ENCODE assay signal across 23 mouse cellular contexts in the genomic region with DNA sequence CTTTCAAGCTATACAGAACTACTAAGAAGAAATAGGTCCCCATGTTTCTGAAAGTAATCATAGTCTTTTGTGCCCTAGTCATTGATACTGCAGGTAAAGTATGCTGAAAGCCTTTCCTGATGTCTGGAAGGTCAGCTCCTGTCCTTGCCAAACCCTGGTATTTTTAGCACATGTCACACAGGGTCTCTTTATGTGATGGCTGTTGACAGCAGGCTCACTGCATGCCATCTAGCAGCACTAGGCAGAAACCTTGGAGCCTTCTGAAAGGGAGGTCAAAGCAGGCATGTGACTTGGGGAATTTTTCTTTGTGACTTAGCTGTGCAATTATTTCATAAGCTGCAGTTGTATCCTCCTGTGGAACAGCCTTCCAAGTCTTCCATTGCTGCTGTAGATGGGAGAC.
DNase-seq lines count a peak whose midpoint lies in the region; ATAC-seq and TF ChIP-seq lines count a peak whose summit lies in the region.
"Had no signal": no experiment of that assay in that cellular context is flagged by ENCODE, and none has a peak within 500 bp of the region (broad histone marks: within the 10 kb centered on the region; RNA-seq: fewer than 3 reads in every experiment).

No protein-coding gene starts in this region.

- 0 out of 2 replicates have a peak overlapping the region, but pooled peaks have one; percentile 9 for H3K4me2 ChIP-seq in heart, embryonic 14.5 days (ENCODE audit: low read length)
- H3K4me2 ChIP-seq: embryonic facial prominence, embryonic 13.5 days; forebrain, embryonic 13.5 days; hindbrain, embryonic 14.5 days; intestine, embryonic 15.5 days had no signal

- no peaks in the 10 kb centered on the region for H3K4me1 ChIP-seq in heart, embryonic 10.5 days
- peaks cover 3 to 5% of the 10 kb centered on the region in 2 experiments; a peak in 2 of 4 replicates for H3K4me1 ChIP-seq in heart, embryonic 14.5 days (ENCODE audit: control insufficient read depth in 2 of 2, insufficient read depth in 2 of 2, low read length in 2 of 2)
- H3K4me1 ChIP-seq in thymus, adult 2 months (replicated peaks; ENCODE audit: control insufficient read depth, insufficient read depth, low read length) = no peaks in the 10 kb centered on the region
- H3K4me1 ChIP-seq: embryonic facial prominence, embryonic 13.5 days; forebrain, embryonic 13.5 days; hindbrain, embryonic 10.5 days; intestine, embryonic 15.5 days had no signal

- H3K9me3 ChIP-seq in heart, embryonic 10.5 days = no peaks in the 10 kb centered on the region
- no peaks in the 10 kb centered on the region for H3K9me3 ChIP-seq in heart, embryonic 14.5 days (ENCODE audit: control insufficient read depth, low read length)
- H3K9me3 ChIP-seq: embryonic facial prominence, embryonic 13.5 days; forebrain, embryonic 13.5 days; G1E; hindbrain, embryonic 10.5 days; intestine, embryonic 15.5 days had no signal

- no peaks in the 10 kb centered on the region for H3K36me3 ChIP-seq in heart, embryonic 10.5 days
- H3K36me3 ChIP-seq in heart, embryonic 14.5 days (ENCODE audit: control insufficient read depth, insufficient read depth, low read length) = no peaks in the 10 kb centered on the region
- no peaks in the 10 kb centered on the region for H3K36me3 ChIP-seq in thymus, adult 2 months (ENCODE audit: control insufficient read depth, insufficient read depth, low read length)
- H3K36me3 ChIP-seq: embryonic facial prominence, embryonic 13.5 days; G1E; hindbrain, embryonic 10.5 days; intestine, embryonic 15.5 days had no signal

- peak; percentile 1 to 9 for DNase-seq in cerebellum, postnatal 10 days
- no peak for DNase-seq in cerebellum, postnatal 4 days (ENCODE audit: low spot score in 2 of 2)
- peak; percentile 79 for DNase-seq in heart, embryonic 10.5 days (ENCODE audit: low spot score)
- peak; percentile 44 to 52 for DNase-seq in heart, postnatal 10 days
- no peak for DNase-seq in urinary bladder, postnatal 14 days (ENCODE audit: low spot score)
- no peak for DNase-seq in thymus, adult 2 months
- DNase-seq: adrenal gland, postnatal 10 days; B cell, adult 2 months; cerebellum, adult 11 months; cerebellum, adult 8-10 months; cerebellum, postnatal 25 days; forebrain, postnatal 0 days; gastrocnemius, postnatal 14 days; kidney, adult 18-20 months had no signal

- no peak for TF ChIP-seq POLR2A in thymus, adult 2 months (IDR thresholded peaks at IDR 0.05; ENCODE audit: control insufficient read depth, extremely low read depth, insufficient read depth, low read length, poor library complexity)

- TF ChIP-seq CTCF in thymus, adult 2 months (IDR thresholded peaks at IDR 0.05; ENCODE audit: borderline replicate concordance, control insufficient read depth, extremely low read depth, insufficient read depth, low read length, poor library complexity) = no peak

- H3K27me3 ChIP-seq in heart, embryonic 10.5 days (ENCODE audit: insufficient read depth, poor library complexity, severe bottlenecking) = no peaks in the 10 kb centered on the region
- H3K27me3 ChIP-seq in heart, embryonic 14.5 days (ENCODE audit: control insufficient read depth, insufficient read depth, low read length) = no peaks in the 10 kb centered on the region
- no peaks in the 10 kb centered on the region for H3K27me3 ChIP-seq in thymus, adult 2 months (ENCODE audit: control insufficient read depth, insufficient read depth, low read length)
- H3K27me3 ChIP-seq: embryonic facial prominence, embryonic 13.5 days; forebrain, embryonic 13.5 days; intestine, embryonic 15.5 days had no signal

- no peak overlapping the region for H3K4me3 ChIP-seq in heart, embryonic 10.5 days
- no peak overlapping the region for H3K4me3 ChIP-seq in heart, embryonic 14.5 days (ENCODE audit: control insufficient read depth in 1 of 2, insufficient read depth in 1 of 2, low read depth in 1 of 2, low read length in 2 of 2)
- no peak overlapping the region for H3K4me3 ChIP-seq in thymus, adult 2 months (ENCODE audit: control insufficient read depth, insufficient read depth, low read length)
- H3K4me3 ChIP-seq: embryonic facial prominence, embryonic 13.5 days; forebrain, embryonic 13.5 days; hindbrain, embryonic 10.5 days; intestine, embryonic 15.5 days had no signal

- peak overlapping the region; percentile 77 for H3K27ac ChIP-seq in heart, embryonic 10.5 days
- H3K27ac ChIP-seq in heart, embryonic 14.5 days (replicated peaks in 1 of 2; ENCODE audit: control insufficient read depth in 1 of 2, insufficient read depth in 1 of 2, low read depth in 2 of 2, low read length in 2 of 2) = peak overlapping the region; percentile 88 to 90
- H3K27ac ChIP-seq in thymus, adult 2 months (ENCODE audit: control insufficient read depth, insufficient read depth, low read length) = no peak overlapping the region
- H3K27ac ChIP-seq: embryonic facial prominence, embryonic 13.5 days; forebrain, embryonic 13.5 days; hindbrain, embryonic 10.5 days; hindbrain, embryonic 14.5 days; intestine, embryonic 15.5 days had no signal

- intact Hi-C loops in heart, postnatal 10 days (cut with DNase I) = no loop called here

- ATAC-seq in heart, embryonic 14.5 days (ENCODE audit: insufficient number of reproducible peaks, insufficient read depth, low FRiP score, low read depth) = peak; percentile 85
- ATAC-seq in granulocyte monocyte progenitor cell, adult 5-6 weeks (replicated peaks; ENCODE audit: poor library complexity, severe bottlenecking) = no peak
- ATAC-seq: CD4-positive, CD25-positive, alpha-beta regulatory T cell, adult 4 months; forebrain, embryonic 13.5 days; forebrain, postnatal 0 days; intestine, embryonic 15.5 days had no signal

- no peak overlapping the region for H3K9ac ChIP-seq in heart, embryonic 14.5 days (ENCODE audit: low read length)
- H3K9ac ChIP-seq: embryonic facial prominence, embryonic 13.5 days; forebrain, embryonic 13.5 days; forebrain, postnatal 0 days; hindbrain, embryonic 14.5 days; intestine, embryonic 15.5 days had no signal

Comparison
In these comparisons a context has a peak if more than half of its experiments do, and no peak if none do; other contexts are left out.
1. DNase-seq: peak in cerebellum, postnatal 10 days (2 of 2), heart, embryonic 10.5 days (single experiment) and heart, postnatal 10 days (2 of 2); none in cerebellum, postnatal 4 days (0 of 2), urinary bladder, postnatal 14 days (single experiment) and thymus, adult 2 months (single experiment).